In genomic region chr1:87828926-87829580, GRCm38 (mm10) we compare ENCODE assay signal across 12 mouse cellular contexts. TPM values are rescaled to one million over a fixed set of nuclear protein-coding genes. Genes with fewer than 3 reads are reported as not detected.
DNase-seq lines count a peak whose midpoint lies in the region; ATAC-seq lines count a peak whose summit lies in the region.
"Had no signal": no experiment of that assay in that cellular context is flagged by ENCODE, and none has a peak within 500 bp of the region (broad histone marks: within the 10 kb centered on the region; RNA-seq: fewer than 3 reads in every experiment).

No protein-coding gene starts in this region.

- H3K4me3 ChIP-seq in forebrain, embryonic 10.5 days: no peak overlapping the region
- no peak overlapping the region for H3K4me3 ChIP-seq in forebrain, embryonic 16.5 days (replicated peaks; ENCODE audit: low read length)
- H3K4me3 ChIP-seq in intestine, embryonic 14.5 days (ENCODE audit: low read depth, low read length): no peak overlapping the region
- no peak overlapping the region for H3K4me3 ChIP-seq in intestine, embryonic 15.5 days (replicated peaks)
- no peak overlapping the region for H3K4me3 ChIP-seq in brown adipose tissue, adult 24 weeks (ENCODE audit: insufficient read depth, low read depth, low read length)
- H3K4me3 ChIP-seq: hindbrain, embryonic 12.5 days; kidney, embryonic 15.5 days had no signal

- no peak overlapping the region for H3K4me2 ChIP-seq in forebrain, embryonic 16.5 days (ENCODE audit: low read length)
- H3K4me2 ChIP-seq in intestine, embryonic 14.5 days (ENCODE audit: low read length): no peak overlapping the region
- H3K4me2 ChIP-seq in intestine, embryonic 15.5 days (replicated peaks): no peak overlapping the region
- H3K4me2 ChIP-seq: hindbrain, embryonic 12.5 days; kidney, embryonic 15.5 days had no signal

- no peaks in the 10 kb centered on the region for H3K9me3 ChIP-seq in forebrain, embryonic 10.5 days
- H3K9me3 ChIP-seq in forebrain, embryonic 16.5 days (ENCODE audit: control insufficient read depth, low read length): no peaks in the 10 kb centered on the region
- no peaks in the 10 kb centered on the region for H3K9me3 ChIP-seq in intestine, embryonic 14.5 days (ENCODE audit: control insufficient read depth, low read length)
- no peaks in the 10 kb centered on the region for H3K9me3 ChIP-seq in intestine, embryonic 15.5 days
- H3K9me3 ChIP-seq: hindbrain, embryonic 12.5 days; kidney, embryonic 15.5 days had no signal

- no peak for DNase-seq in forebrain, embryonic 10.5 days (ENCODE audit: extremely low spot score, low spot score)
- DNase-seq in intestine, embryonic 14.5 days (ENCODE audit: low spot score): no peak
- peak; percentile 10 for DNase-seq in 416B (ENCODE audit: low read depth)
- DNase-seq in lung, postnatal 14 days: no peak
- no peak for DNase-seq in right cerebral cortex, postnatal 36 days (ENCODE audit: low spot score in 2 of 2)
- DNase-seq: cerebellum, postnatal 25 days; right cerebral cortex, postnatal 14 days had no signal

- H3K27me3 ChIP-seq in forebrain, embryonic 10.5 days (ENCODE audit: poor library complexity, severe bottlenecking): no peaks in the 10 kb centered on the region
- H3K27me3 ChIP-seq in forebrain, embryonic 16.5 days (replicated peaks; ENCODE audit: control insufficient read depth, insufficient read depth, low read length): no peaks in the 10 kb centered on the region
- no peaks in the 10 kb centered on the region for H3K27me3 ChIP-seq in intestine, embryonic 14.5 days (replicated peaks; ENCODE audit: control insufficient read depth, insufficient read depth, low read length)
- H3K27me3 ChIP-seq in intestine, embryonic 15.5 days (replicated peaks): no peaks in the 10 kb centered on the region
- H3K27me3 ChIP-seq: hindbrain, embryonic 12.5 days; kidney, embryonic 15.5 days had no signal

- no peak overlapping the region for H3K9ac ChIP-seq in forebrain, embryonic 16.5 days (replicated peaks; ENCODE audit: low read depth, low read length)
- H3K9ac ChIP-seq in intestine, embryonic 14.5 days (ENCODE audit: low read length): no peak overlapping the region
- H3K9ac ChIP-seq in intestine, embryonic 15.5 days: no peak overlapping the region
- H3K9ac ChIP-seq: hindbrain, embryonic 12.5 days; kidney, embryonic 15.5 days had no signal

- ATAC-seq in forebrain, embryonic 16.5 days: no peak; the same call in 1 of the 2 replicates
- ATAC-seq in intestine, embryonic 14.5 days (replicated peaks; ENCODE audit: low FRiP score, low TSS enrichment, low read depth): no peak
- no peak for ATAC-seq in intestine, embryonic 15.5 days

- no peaks in the 10 kb centered on the region for H3K36me3 ChIP-seq in forebrain, embryonic 10.5 days (replicated peaks)
- no peaks in the 10 kb centered on the region for H3K36me3 ChIP-seq in forebrain, embryonic 16.5 days (ENCODE audit: control insufficient read depth, insufficient read depth)
- no peaks in the 10 kb centered on the region for H3K36me3 ChIP-seq in intestine, embryonic 14.5 days (ENCODE audit: control insufficient read depth, insufficient read depth, low read length)
- no peaks in the 10 kb centered on the region for H3K36me3 ChIP-seq in intestine, embryonic 15.5 days
- H3K36me3 ChIP-seq: hindbrain, embryonic 12.5 days; kidney, embryonic 15.5 days had no signal

- 0 out of 2 replicates have a peak overlapping the region, but pooled peaks have one; percentile 53 for H3K27ac ChIP-seq in forebrain, embryonic 10.5 days
- H3K27ac ChIP-seq in forebrain, embryonic 16.5 days (ENCODE audit: low read length): no peak overlapping the region
- H3K27ac ChIP-seq in intestine, embryonic 14.5 days (ENCODE audit: low read depth): 0 out of 2 replicates have a peak overlapping the region, but pooled peaks have one; percentile 22
- H3K27ac ChIP-seq in intestine, embryonic 15.5 days: no peak overlapping the region
- H3K27ac ChIP-seq in brown adipose tissue, adult 24 weeks (replicated peaks; ENCODE audit: low read depth, low read length): peak overlapping the region; percentile 73
- H3K27ac ChIP-seq: hindbrain, embryonic 12.5 days; kidney, embryonic 15.5 days had no signal

- peaks cover 13% of the 10 kb centered on the region for H3K4me1 ChIP-seq in forebrain, embryonic 10.5 days
- no peaks in the 10 kb centered on the region for H3K4me1 ChIP-seq in forebrain, embryonic 16.5 days (replicated peaks; ENCODE audit: control insufficient read depth, insufficient read depth, low read length)
- H3K4me1 ChIP-seq in intestine, embryonic 14.5 days (replicated peaks; ENCODE audit: control insufficient read depth, insufficient read depth, low read length): peaks cover 3% of the 10 kb centered on the region; the same call in 1 of the 2 replicates
- 0 out of 2 replicates have a peak, but pooled peaks cover 6% of the 10 kb centered on the region for H3K4me1 ChIP-seq in intestine, embryonic 15.5 days (replicated peaks)
- H3K4me1 ChIP-seq in brown adipose tissue, adult 24 weeks (ENCODE audit: control insufficient read depth, insufficient read depth, insufficient read length, low read length): peaks cover 17% of the 10 kb centered on the region
- H3K4me1 ChIP-seq: kidney, embryonic 15.5 days had no signal

- WGBS in forebrain, embryonic 10.5 days: 55% methylated on average over 7 of the region's 7 CpGs
- 42% methylated on average over 7 of the region's 7 CpGs for WGBS in forebrain, embryonic 16.5 days
- 29% methylated on average over 7 of the region's 7 CpGs for WGBS in intestine, embryonic 14.5 days
- WGBS in intestine, embryonic 15.5 days: 30% methylated on average over 7 of the region's 7 CpGs

RNA-seq across cellular contexts. Expression of gene Dgkd, which starts 24.0 kb away (rescaled TPM):
- polyA plus RNA-seq in forebrain, embryonic 10.5 days (2016; fragmentation: Nextera tagmentation; extraction: Ambion mirVana): 39.3 and 42.4 TPM in 2 replicates
- polyA plus RNA-seq in forebrain, embryonic 16.5 days (2015; fragmentation: Nextera tagmentation; extraction: Ambion mirVana): 57.7 TPM in 2 replicates
- polyA plus RNA-seq in intestine, embryonic 14.5 days (2014; fragmentation: Nextera tagmentation; extraction: Ambion mirVana): 38.4 and 38.6 TPM in 2 replicates
- 28.2 and 31.8 TPM in 2 replicates for polyA plus RNA-seq in intestine, embryonic 15.5 days (2015; fragmentation: Nextera tagmentation; extraction: Ambion mirVana)
- 59.1 and 61.6 TPM in 2 replicates for polyA plus RNA-seq in brown adipose tissue, adult 24 weeks (2012; ENCODE audit: insufficient read depth, insufficient read length, missing spikeins)

RNA-seq across cellular contexts. Expression of gene Sag, which starts 25.6 kb away (rescaled TPM):
- 3.3 and 3.6 TPM in 2 replicates for polyA plus RNA-seq in forebrain, embryonic 10.5 days (2016; fragmentation: Nextera tagmentation; extraction: Ambion mirVana)
- 1.4 and 1.9 TPM in 2 replicates for polyA plus RNA-seq in forebrain, embryonic 16.5 days (2015; fragmentation: Nextera tagmentation; extraction: Ambion mirVana)
- 1.8 and 2.0 TPM in 2 replicates for polyA plus RNA-seq in intestine, embryonic 14.5 days (2014; fragmentation: Nextera tagmentation; extraction: Ambion mirVana)
- 0.78 and 0.88 TPM in 2 replicates for polyA plus RNA-seq in intestine, embryonic 15.5 days (2015; fragmentation: Nextera tagmentation; extraction: Ambion mirVana)
- polyA plus RNA-seq in brown adipose tissue, adult 24 weeks (2012; ENCODE audit: insufficient read depth, insufficient read length, missing spikeins): 0.59 and 1.4 TPM in 2 replicates

Comparison
In these comparisons a context has a peak if more than half of its experiments do, and no peak if none do; other contexts are left out.
1. H3K27ac ChIP-seq: peak in forebrain, embryonic 10.5 days (single experiment), intestine, embryonic 14.5 days (single experiment) and brown adipose tissue, adult 24 weeks (single experiment); none in forebrain, embryonic 16.5 days (single experiment) and intestine, embryonic 15.5 days (single experiment).